Mouse (Mus musculus) spleen, adult 2 months (tissue): ENCODE measurements at regions not wholly inside any gene's neighbourhood (a gene's known extent, or its start where the extent isn't known, plus 50 kb on each side); places are given as distances from the start of the nearest gene placed in this dataset.

Experiments used
- DNase-seq, 2 experiments: peaks; one replicate each; pipeline versions ENCODE4 v3.0.0 to v3.0.0-alpha.2; 2012 to 2021; ENCODE audit warnings: low spot score in 2 of 2, low read depth in 1 of 2
- H3K27ac ChIP-seq: fragments of 200-500 bp; 2 replicates; pipeline ENCODE4 v1.5.1; 2012; ENCODE audit warnings: low read length, inconsistent platforms; ENCODE audit not compliant: insufficient read depth
- H3K27me3 ChIP-seq: fragments of 200-500 bp; 2 replicates; pipeline ENCODE4 v1.6.1; 2012; ENCODE audit warnings: mild to moderate bottlenecking, moderate library complexity, low read length, inconsistent platforms; ENCODE audit not compliant: control insufficient read depth, insufficient read depth
- H3K36me3 ChIP-seq: fragments of 200-500 bp; 2 replicates; pipeline ENCODE4 v1.6.1; 2012; ENCODE audit warnings: mild to moderate bottlenecking, low read length, inconsistent platforms; ENCODE audit not compliant: control insufficient read depth, insufficient read depth
- H3K4me1 ChIP-seq: fragments of 200-500 bp; 2 replicates; pipeline ENCODE4 v1.6.1; 2011; ENCODE audit warnings: inconsistent platforms; ENCODE audit not compliant: control insufficient read depth, insufficient read depth, insufficient read length
- H3K4me3 ChIP-seq: fragments of 200-500 bp; 2 replicates; pipeline ENCODE4 v1.5.1; 2011; ENCODE audit warnings: mild to moderate bottlenecking, inconsistent platforms; ENCODE audit not compliant: insufficient read depth, insufficient read length; ENCODE audit errors: extremely low read depth
- CTCF ChIP-seq: fragments of 200-500 bp; IDR thresholded peaks from 2 replicates; pipeline ENCODE4 v1.5.1; 2011; ENCODE audit warnings: mild to moderate bottlenecking, inconsistent platforms; ENCODE audit not compliant: insufficient read depth, insufficient read length, insufficient replicate concordance; ENCODE audit errors: extremely low read depth
- POLR2A ChIP-seq: fragments of 200-500 bp; IDR thresholded peaks from 2 replicates; pipeline ENCODE4 v1.6.1; 2011; ENCODE audit warnings: low read depth, low read length, inconsistent platforms
- WGBS: fragments of 180-500 bp; shearing (Covaris S2); methylation state at CpG from one replicate; pipeline ENCODE4 v1.1.7; 2018; 5-methylcytosine and 5-hydroxymethylcytosine counted together

DNA sequence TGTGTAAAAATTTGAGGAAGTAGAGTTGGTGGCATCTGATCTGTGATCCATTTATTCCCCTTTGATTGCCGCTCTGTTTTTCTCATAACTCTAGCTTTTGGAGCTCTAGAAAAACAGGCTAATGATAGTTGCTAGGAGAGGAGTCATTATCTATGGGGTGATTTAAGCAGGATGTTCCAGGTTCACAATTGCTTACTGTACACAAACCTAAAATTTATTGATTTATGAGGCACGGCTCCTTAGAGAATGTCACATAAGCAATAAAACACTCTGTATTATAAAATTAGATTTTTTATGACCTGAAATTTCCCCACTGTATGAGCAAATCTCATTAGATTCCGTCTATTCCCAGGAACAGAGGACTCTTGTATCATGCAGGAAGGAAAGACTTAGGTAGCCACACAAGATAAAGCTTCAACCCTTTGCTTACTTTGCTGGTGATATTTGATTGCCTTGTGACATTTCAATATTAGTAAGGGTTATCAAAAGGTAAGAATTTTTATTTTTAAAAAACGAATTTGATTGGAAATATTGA, 360.8 kb upstream of the Ptger4 start:
- Histone ChIP-seq H3K36me3 (no peaks in the 10 kb centered on the region), H3K4me3 (no peak overlapping the region), H3K27me3 (no peaks in the 10 kb centered on the region), H3K27ac (no peak overlapping the region), H3K4me1 (peaks cover 8% of the 10 kb centered on the region)
- no peak for TF ChIP-seq CTCF
- TF ChIP-seq POLR2A: no peak
- DNase-seq: no peak
- WGBS: 76% methylated on average over 4 of the region's 4 CpGs

DNA sequence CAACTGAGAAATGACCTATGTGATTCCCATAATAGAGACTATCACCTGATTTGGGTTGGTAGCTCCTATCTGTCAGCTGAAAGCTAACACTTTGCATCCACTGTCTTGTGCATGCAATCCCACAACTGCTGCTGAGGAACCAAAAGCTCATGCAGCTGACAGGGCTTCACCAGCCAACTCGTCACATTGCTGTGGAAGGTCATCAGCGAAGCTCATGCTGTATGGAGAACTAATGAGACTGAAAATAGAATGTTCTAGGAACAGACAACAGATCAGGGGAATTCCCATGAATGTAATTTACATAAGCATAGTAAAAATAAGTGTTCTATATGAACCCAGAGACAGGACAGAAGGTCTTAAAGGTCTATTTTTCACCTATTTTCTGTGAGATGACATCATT, 363.5 kb upstream of the Ptger4 start:
- H3K27me3 ChIP-seq: no peaks in the 10 kb centered on the region
- WGBS: 34% methylated on average over 2 of the region's 2 CpGs
- no peaks in the 10 kb centered on the region for H3K36me3 ChIP-seq
- peak; percentile 9 to 10 for DNase-seq
- peak overlapping the region; percentile 42; the same call in 1 of the 2 replicates for H3K27ac ChIP-seq
- peaks cover 8% of the 10 kb centered on the region for H3K4me1 ChIP-seq
- H3K4me3 ChIP-seq: no peak overlapping the region
- TF ChIP-seq CTCF (no peak), POLR2A (no peak)

DNA sequence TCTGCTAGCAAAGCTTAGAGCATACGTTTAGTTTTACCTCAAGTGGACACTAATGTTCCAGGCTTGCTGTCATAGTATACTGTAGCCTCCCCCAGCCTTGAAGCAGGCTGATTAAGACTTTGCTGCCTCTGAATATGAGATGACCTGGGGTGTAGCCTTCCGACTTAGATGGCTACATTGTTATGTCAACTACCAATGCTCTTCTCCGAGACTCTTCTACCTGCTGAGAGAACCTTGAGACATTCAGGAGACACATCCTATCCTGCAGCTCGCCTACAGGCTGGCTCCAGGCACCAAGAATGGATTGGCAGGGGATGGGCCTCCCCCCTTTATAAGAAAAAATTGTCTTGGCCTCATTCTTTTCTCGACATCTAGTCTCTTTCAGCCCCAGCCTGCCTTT, 379.0 kb upstream of the Ptger4 start:
- H3K36me3 ChIP-seq: no peaks in the 10 kb centered on the region
- H3K4me3 ChIP-seq: no peak overlapping the region
- H3K4me1 ChIP-seq: no peaks in the 10 kb centered on the region
- no peaks in the 10 kb centered on the region for H3K27me3 ChIP-seq
- no peak for DNase-seq
- H3K27ac ChIP-seq: no peak overlapping the region
- no peak for TF ChIP-seq CTCF
- no peak for TF ChIP-seq POLR2A
- 92% methylated on average over 5 of the region's 5 CpGs for WGBS

DNA sequence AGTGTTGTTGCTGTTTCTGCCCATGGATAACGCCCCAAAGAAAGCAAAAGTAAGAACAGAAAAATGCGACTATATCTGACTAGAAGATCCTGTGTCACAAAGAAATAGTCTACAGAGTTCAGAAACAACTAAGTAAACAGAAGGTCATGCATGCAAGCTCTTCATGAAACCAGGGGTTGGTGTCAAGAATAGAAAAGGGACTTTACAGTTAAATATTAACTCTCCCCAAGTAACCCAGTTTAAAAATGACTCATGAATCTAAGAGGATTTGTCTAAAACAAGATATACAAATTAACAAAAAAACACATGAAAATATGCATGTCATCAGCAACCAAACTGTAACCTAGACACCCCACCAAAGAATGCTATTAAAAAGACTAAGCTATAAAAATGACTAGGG, 381.4 kb upstream of the Ptger4 start:
- no peak for DNase-seq
- 82% methylated on average over 2 of the region's 2 CpGs for WGBS
- Histone ChIP-seq H3K4me3 (no peak overlapping the region), H3K27me3 (no peaks in the 10 kb centered on the region), H3K27ac (no peak overlapping the region), H3K4me1 (no peaks in the 10 kb centered on the region), H3K36me3 (no peaks in the 10 kb centered on the region)
- no peak for TF ChIP-seq CTCF
- no peak for TF ChIP-seq POLR2A

DNA sequence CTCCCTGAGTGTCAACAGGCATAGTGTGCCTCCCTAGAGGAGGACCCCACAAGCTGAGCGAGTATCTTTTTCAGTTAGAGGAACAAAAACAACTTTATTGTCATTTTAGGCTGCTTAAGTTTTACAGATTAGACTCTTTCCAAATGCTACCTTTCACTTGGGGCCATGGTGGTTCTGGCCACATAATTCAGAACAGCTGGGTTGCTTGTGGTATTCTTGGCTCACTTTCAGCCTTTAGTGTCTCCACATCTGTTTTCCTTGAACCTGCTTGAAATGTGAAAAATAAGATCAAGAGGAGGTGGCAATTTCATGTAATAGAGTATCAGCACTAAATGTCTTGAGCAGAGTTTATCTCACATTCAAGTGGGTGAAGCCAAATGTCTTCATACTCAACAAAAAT, 402.7 kb upstream of the Ptger4 start:
- Histone ChIP-seq H3K4me1 (no peaks in the 10 kb centered on the region), H3K27me3 (no peaks in the 10 kb centered on the region), H3K36me3 (no peaks in the 10 kb centered on the region), H3K27ac (no peak overlapping the region), H3K4me3 (no peak overlapping the region)
- TF ChIP-seq CTCF (no peak), POLR2A (no peak)
- 65% methylated on average over 1 of the region's 1 CpGs for WGBS
- DNase-seq: no peak

DNA sequence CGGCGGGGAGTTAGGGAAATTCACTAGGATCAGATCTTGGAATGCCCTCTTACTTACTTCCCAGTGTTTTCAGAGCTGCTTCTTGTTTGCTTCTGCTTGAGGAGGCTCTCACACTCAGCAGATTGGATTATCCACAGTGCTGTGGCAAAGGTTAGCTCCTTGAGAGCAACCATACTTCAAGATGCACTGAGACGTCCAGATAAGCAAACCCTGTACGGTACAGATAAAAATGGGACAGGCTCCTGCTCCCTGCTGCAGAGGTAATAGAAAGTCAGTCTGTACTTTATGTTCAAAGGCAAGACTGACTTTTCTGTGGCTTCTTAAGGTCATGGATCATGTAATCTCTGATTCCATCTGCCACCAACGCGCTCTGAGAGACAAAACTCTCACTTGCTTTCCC, 414.8 kb upstream of the Ptger4 start:
- H3K27ac ChIP-seq: no peak overlapping the region
- WGBS: 71% methylated on average over 6 of the region's 6 CpGs
- no peaks in the 10 kb centered on the region for H3K36me3 ChIP-seq
- no peak for DNase-seq
- H3K4me3 ChIP-seq: no peak overlapping the region
- no peaks in the 10 kb centered on the region for H3K4me1 ChIP-seq
- no peaks in the 10 kb centered on the region for H3K27me3 ChIP-seq
- TF ChIP-seq CTCF: no peak
- no peak for TF ChIP-seq POLR2A

DNA sequence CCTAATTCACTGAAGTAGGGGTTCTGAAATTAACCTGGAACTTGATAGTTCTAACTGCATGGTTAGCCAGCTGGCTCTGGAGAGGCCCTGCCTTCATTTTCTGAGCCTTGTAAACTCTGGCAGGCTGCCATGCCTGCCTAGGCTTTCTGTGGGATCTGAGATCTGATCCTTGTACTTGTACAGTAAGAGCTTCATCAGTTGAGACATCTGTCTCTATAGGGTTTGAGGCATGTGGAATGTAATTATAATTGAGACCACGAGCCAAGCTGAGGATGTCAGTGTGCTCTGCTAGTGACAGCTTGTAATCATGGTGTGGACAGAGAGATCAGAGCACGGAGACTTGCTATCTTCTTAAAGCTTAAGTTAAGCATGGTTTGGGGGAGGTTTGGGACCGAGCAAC, 416.8 kb upstream of the Ptger4 start:
- WGBS: 78% methylated on average over 3 of the region's 3 CpGs

More for the DNA sequence above, 416.8 kb upstream of the Ptger4 start:
- H3K4me3 ChIP-seq: no peak overlapping the region
- no peaks in the 10 kb centered on the region for H3K36me3 ChIP-seq
- no peak overlapping the region for H3K27ac ChIP-seq
- H3K4me1 ChIP-seq: no peaks in the 10 kb centered on the region
- no peak for DNase-seq
- TF ChIP-seq POLR2A (no peak), CTCF (no peak)
- H3K27me3 ChIP-seq: no peaks in the 10 kb centered on the region
